Mouse (Mus musculus): ENCODE measurements around the gene Olfr632. TPM values are rescaled to one million over a fixed set of nuclear protein-coding genes. Genes with fewer than 3 reads are reported as not detected.

Olfr632 gene
- not detected in 2 replicates for polyA plus RNA-seq (2015; fragmentation: Nextera tagmentation; extraction: Ambion mirVana)

- Histone ChIP-seq H3K9me3 (replicated peaks; ENCODE audit: control insufficient read depth, low read length, poor library complexity, severe bottlenecking) (no peaks in the 10 kb centered on the region), H3K4me2 (ENCODE audit: low read length) (no peak within 1 kb of the TSS), H3K27me3 (ENCODE audit: control insufficient read depth, insufficient read depth, low read depth, low read length) (no peaks in the 10 kb centered on the region), H3K9ac (ENCODE audit: low read depth, low read length) (no peak within 1 kb of the TSS), H3K27ac (ENCODE audit: low read length) (no peak within 1 kb of the TSS), H3K4me1 (ENCODE audit: control insufficient read depth, insufficient read depth, low read length) (no peaks in the 10 kb centered on the region), H3K36me3 (ENCODE audit: control insufficient read depth, insufficient read depth, low read length) (no peaks in the 10 kb centered on the region), H3K4me3 (ENCODE audit: low read depth, low read length) (no peak within 1 kb of the TSS)
- ATAC-seq = no peak
- 79% methylated on average over 2 of the region's 2 CpGs for WGBS
Measured at GRCm38 (mm10) chr7:103934264-103934663, at the start of gene Olfr632. Gene Olfr632 (plus strand): TSS chr7:103934347.

DNA sequence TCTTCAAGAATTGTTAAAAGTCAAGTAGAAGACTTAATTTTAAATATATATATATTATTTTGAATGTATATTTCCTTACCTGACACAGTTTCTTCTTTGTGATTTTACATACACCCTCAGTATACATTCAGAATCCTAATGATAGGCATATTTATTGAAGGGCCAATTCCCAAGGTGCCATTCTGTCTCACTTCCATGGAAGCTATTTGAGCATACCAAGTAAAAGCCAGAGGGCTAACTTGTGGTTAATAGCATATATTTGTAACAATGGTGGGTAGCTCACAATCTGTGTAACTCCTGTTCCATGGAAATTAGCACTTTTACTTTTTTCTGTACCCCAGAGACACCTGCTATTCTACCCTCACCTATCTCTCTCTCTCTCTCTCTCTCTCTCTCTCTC lies 48.0 kb upstream of the Olfr632 start, which contains the start of gene Olfr66:
TSS of gene Olfr66 (minus strand) at position 101 of the 400 bp plus-strand sequence.
- no peaks in the 10 kb centered on the region for H3K36me3 ChIP-seq (ENCODE audit: control insufficient read depth, insufficient read depth, low read length)
- H3K27me3 ChIP-seq (ENCODE audit: control insufficient read depth, insufficient read depth, low read depth, low read length) = no peaks in the 10 kb centered on the region
- no peak within 1 kb of the TSS for H3K9ac ChIP-seq (ENCODE audit: low read depth, low read length)
- H3K4me1 ChIP-seq (ENCODE audit: control insufficient read depth, insufficient read depth, low read length) = no peaks in the 10 kb centered on the region
- no peak within 1 kb of the TSS for H3K4me2 ChIP-seq (ENCODE audit: low read length)
- no peak for ATAC-seq
- no peak within 1 kb of the TSS for H3K27ac ChIP-seq (ENCODE audit: low read length)
- H3K9me3 ChIP-seq (replicated peaks; ENCODE audit: control insufficient read depth, low read length, poor library complexity, severe bottlenecking) = no peaks in the 10 kb centered on the region
- H3K4me3 ChIP-seq (ENCODE audit: low read depth, low read length) = no peak within 1 kb of the TSS

GRCm38 (mm10) chr7:103894385-103894784 lies 39.8 kb upstream of the Olfr632 start, which contains the start of gene Olfr64:
Gene Olfr64 (minus strand): TSS chr7:103894485.
- no peak for ATAC-seq
- H3K27ac ChIP-seq (ENCODE audit: low read length) = no peak within 1 kb of the TSS
- no peaks in the 10 kb centered on the region for H3K4me1 ChIP-seq (ENCODE audit: control insufficient read depth, insufficient read depth, low read length)
- H3K9ac ChIP-seq (ENCODE audit: low read depth, low read length) = no peak within 1 kb of the TSS
- no peaks in the 10 kb centered on the region for H3K36me3 ChIP-seq (ENCODE audit: control insufficient read depth, insufficient read depth, low read length)
- no peaks in the 10 kb centered on the region for H3K27me3 ChIP-seq (ENCODE audit: control insufficient read depth, insufficient read depth, low read depth, low read length)
- 0 out of 2 replicates have a peak, but pooled peaks cover 3% of the 10 kb centered on the region for H3K9me3 ChIP-seq (replicated peaks; ENCODE audit: control insufficient read depth, low read length, poor library complexity, severe bottlenecking)
- no peak within 1 kb of the TSS for H3K4me2 ChIP-seq (ENCODE audit: low read length)
- 85% methylated on average over 1 of the region's 1 CpGs for WGBS
- no peak within 1 kb of the TSS for H3K4me3 ChIP-seq (ENCODE audit: low read depth, low read length)

GRCm38 (mm10) chr7:103903187-103903586 lies 31.0 kb upstream of the Olfr632 start, which contains the start of gene Olfr65:
Gene Olfr65 (plus strand): TSS chr7:103903487.
- no peaks in the 10 kb centered on the region for H3K4me1 ChIP-seq (ENCODE audit: control insufficient read depth, insufficient read depth, low read length)
- no peak within 1 kb of the TSS for H3K9ac ChIP-seq (ENCODE audit: low read depth, low read length)
- no peak within 1 kb of the TSS for H3K4me2 ChIP-seq (ENCODE audit: low read length)
- H3K27me3 ChIP-seq (ENCODE audit: control insufficient read depth, insufficient read depth, low read depth, low read length) = no peaks in the 10 kb centered on the region
- 0 out of 2 replicates have a peak, but pooled peaks cover 3% of the 10 kb centered on the region for H3K9me3 ChIP-seq (replicated peaks; ENCODE audit: control insufficient read depth, low read length, poor library complexity, severe bottlenecking)
- ATAC-seq = no peak
- H3K36me3 ChIP-seq (ENCODE audit: control insufficient read depth, insufficient read depth, low read length) = no peaks in the 10 kb centered on the region
- 77% methylated on average over 2 of the region's 2 CpGs for WGBS
- no peak within 1 kb of the TSS for H3K27ac ChIP-seq (ENCODE audit: low read length)
- H3K4me3 ChIP-seq (ENCODE audit: low read depth, low read length) = no peak within 1 kb of the TSS

GRCm38 (mm10) chr7:103910047-103910446 lies 24.1 kb upstream of the Olfr632 start:
- H3K9ac ChIP-seq (ENCODE audit: low read depth, low read length) = no peak overlapping the region
- no peaks in the 10 kb centered on the region for H3K9me3 ChIP-seq (replicated peaks; ENCODE audit: control insufficient read depth, low read length, poor library complexity, severe bottlenecking)
- WGBS = 51% methylated on average over 3 of the region's 3 CpGs
- no peaks in the 10 kb centered on the region for H3K4me1 ChIP-seq (ENCODE audit: control insufficient read depth, insufficient read depth, low read length)
- no peak for ATAC-seq
- no peak overlapping the region for H3K4me3 ChIP-seq (ENCODE audit: low read depth, low read length)
- no peaks in the 10 kb centered on the region for H3K36me3 ChIP-seq (ENCODE audit: control insufficient read depth, insufficient read depth, low read length)
- H3K4me2 ChIP-seq (ENCODE audit: low read length) = no peak overlapping the region
- H3K27ac ChIP-seq (ENCODE audit: low read length) = no peak overlapping the region
- no peaks in the 10 kb centered on the region for H3K27me3 ChIP-seq (ENCODE audit: control insufficient read depth, insufficient read depth, low read depth, low read length)

GRCm38 (mm10) chr7:103912969-103913511 lies 21.1 kb upstream of the Olfr632 start:
- H3K36me3 ChIP-seq (ENCODE audit: control insufficient read depth, insufficient read depth, low read length) = no peaks in the 10 kb centered on the region
- no peak overlapping the region for H3K4me2 ChIP-seq (ENCODE audit: low read length)
- H3K4me1 ChIP-seq (ENCODE audit: control insufficient read depth, insufficient read depth, low read length) = no peaks in the 10 kb centered on the region
- no peak overlapping the region for H3K9ac ChIP-seq (ENCODE audit: low read depth, low read length)
- no peaks in the 10 kb centered on the region for H3K27me3 ChIP-seq (ENCODE audit: control insufficient read depth, insufficient read depth, low read depth, low read length)
- 50% methylated on average over 8 of the region's 8 CpGs for WGBS
- no peaks in the 10 kb centered on the region for H3K9me3 ChIP-seq (replicated peaks; ENCODE audit: control insufficient read depth, low read length, poor library complexity, severe bottlenecking)
- no peak for ATAC-seq
- H3K4me3 ChIP-seq (ENCODE audit: low read depth, low read length) = no peak overlapping the region
- H3K27ac ChIP-seq (ENCODE audit: low read length) = no peak overlapping the region

DNA sequence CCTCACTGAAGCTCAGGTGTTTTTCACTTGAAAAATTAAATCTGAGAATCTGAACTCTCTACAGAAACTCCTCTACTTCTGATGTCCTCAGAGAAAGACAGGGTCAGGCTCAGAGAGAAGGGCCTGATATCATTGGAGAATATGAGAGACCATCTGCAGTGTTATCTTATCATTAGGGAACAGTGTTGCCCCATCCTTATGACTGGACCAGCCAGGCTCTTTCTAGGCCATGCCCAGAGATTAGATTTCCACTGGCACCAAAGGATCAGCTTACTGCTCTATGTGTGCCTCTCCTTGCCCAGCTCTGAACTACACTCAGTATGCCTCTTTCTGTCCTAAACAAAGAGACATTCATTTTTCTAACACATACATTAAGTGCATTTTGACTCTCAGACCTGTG lies 18.8 kb upstream of the Olfr632 start:
- H3K27me3 ChIP-seq (ENCODE audit: control insufficient read depth, insufficient read depth, low read depth, low read length) = no peaks in the 10 kb centered on the region
- H3K4me3 ChIP-seq (ENCODE audit: low read depth, low read length) = no peak overlapping the region
- no peak for ATAC-seq
- H3K36me3 ChIP-seq (ENCODE audit: control insufficient read depth, insufficient read depth, low read length) = no peaks in the 10 kb centered on the region
- H3K27ac ChIP-seq (ENCODE audit: low read length) = no peak overlapping the region
- no peak overlapping the region for H3K4me2 ChIP-seq (ENCODE audit: low read length)
- no peaks in the 10 kb centered on the region for H3K9me3 ChIP-seq (replicated peaks; ENCODE audit: control insufficient read depth, low read length, poor library complexity, severe bottlenecking)
- no peaks in the 10 kb centered on the region for H3K4me1 ChIP-seq (ENCODE audit: control insufficient read depth, insufficient read depth, low read length)
- H3K9ac ChIP-seq (ENCODE audit: low read depth, low read length) = no peak overlapping the region

- no peak for ATAC-seq
Measured at GRCm38 (mm10) chr7:103928525-103928924, 5.6 kb upstream of the Olfr632 start, which contains the start of gene Olfr631. Gene Olfr631 (plus strand): TSS chr7:103928825.

GRCm38 (mm10) chr7:103942730-103943129 lies 8.6 kb downstream of the Olfr632 start:
- Histone ChIP-seq H3K9me3 (replicated peaks; ENCODE audit: control insufficient read depth, low read length, poor library complexity, severe bottlenecking) (no peaks in the 10 kb centered on the region), H3K4me2 (ENCODE audit: low read length) (no peak overlapping the region), H3K36me3 (ENCODE audit: control insufficient read depth, insufficient read depth, low read length) (no peaks in the 10 kb centered on the region), H3K27me3 (ENCODE audit: control insufficient read depth, insufficient read depth, low read depth, low read length) (no peaks in the 10 kb centered on the region), H3K27ac (ENCODE audit: low read length) (no peak overlapping the region), H3K9ac (ENCODE audit: low read depth, low read length) (no peak overlapping the region), H3K4me1 (ENCODE audit: control insufficient read depth, insufficient read depth, low read length) (no peaks in the 10 kb centered on the region), H3K4me3 (ENCODE audit: low read depth, low read length) (no peak overlapping the region)
- 23% methylated on average over 2 of the region's 2 CpGs for WGBS
- ATAC-seq = no peak

More at GRCm38 (mm10) chr7:103928525-103928924, 5.6 kb upstream of the Olfr632 start, which contains the start of gene Olfr631:
- H3K9ac ChIP-seq (ENCODE audit: low read depth, low read length) = no peak within 1 kb of the TSS
- no peaks in the 10 kb centered on the region for H3K27me3 ChIP-seq (ENCODE audit: control insufficient read depth, insufficient read depth, low read depth, low read length)
- H3K4me2 ChIP-seq (ENCODE audit: low read length) = no peak within 1 kb of the TSS
- H3K36me3 ChIP-seq (ENCODE audit: control insufficient read depth, insufficient read depth, low read length) = no peaks in the 10 kb centered on the region
- no peaks in the 10 kb centered on the region for H3K9me3 ChIP-seq (replicated peaks; ENCODE audit: control insufficient read depth, low read length, poor library complexity, severe bottlenecking)
- H3K4me1 ChIP-seq (ENCODE audit: control insufficient read depth, insufficient read depth, low read length) = no peaks in the 10 kb centered on the region
- no peak within 1 kb of the TSS for H3K27ac ChIP-seq (ENCODE audit: low read length)
- no peak within 1 kb of the TSS for H3K4me3 ChIP-seq (ENCODE audit: low read depth, low read length)

All from midbrain, embryonic 16.5 days (tissue).